Mouse (Mus musculus) megakaryocyte-erythroid progenitor cell, adult 5 weeks (primary cell): ENCODE measurements around the gene Mrpl55. TPM values are rescaled to one million over a fixed set of nuclear protein-coding genes. Genes with fewer than 3 reads are reported as not detected.

Source experiments
- polyA plus RNA-seq: library from polyadenylated mRNA; stranded (reverse); fragments of >175 nt; gene quantifications from 2 replicates; pipeline ENCODE4 v1.2.3, GENCODE M21; 2012

Gene Mrpl55
- 36.9 and 39.6 TPM in 2 replicates for polyA plus RNA-seq

DNA sequence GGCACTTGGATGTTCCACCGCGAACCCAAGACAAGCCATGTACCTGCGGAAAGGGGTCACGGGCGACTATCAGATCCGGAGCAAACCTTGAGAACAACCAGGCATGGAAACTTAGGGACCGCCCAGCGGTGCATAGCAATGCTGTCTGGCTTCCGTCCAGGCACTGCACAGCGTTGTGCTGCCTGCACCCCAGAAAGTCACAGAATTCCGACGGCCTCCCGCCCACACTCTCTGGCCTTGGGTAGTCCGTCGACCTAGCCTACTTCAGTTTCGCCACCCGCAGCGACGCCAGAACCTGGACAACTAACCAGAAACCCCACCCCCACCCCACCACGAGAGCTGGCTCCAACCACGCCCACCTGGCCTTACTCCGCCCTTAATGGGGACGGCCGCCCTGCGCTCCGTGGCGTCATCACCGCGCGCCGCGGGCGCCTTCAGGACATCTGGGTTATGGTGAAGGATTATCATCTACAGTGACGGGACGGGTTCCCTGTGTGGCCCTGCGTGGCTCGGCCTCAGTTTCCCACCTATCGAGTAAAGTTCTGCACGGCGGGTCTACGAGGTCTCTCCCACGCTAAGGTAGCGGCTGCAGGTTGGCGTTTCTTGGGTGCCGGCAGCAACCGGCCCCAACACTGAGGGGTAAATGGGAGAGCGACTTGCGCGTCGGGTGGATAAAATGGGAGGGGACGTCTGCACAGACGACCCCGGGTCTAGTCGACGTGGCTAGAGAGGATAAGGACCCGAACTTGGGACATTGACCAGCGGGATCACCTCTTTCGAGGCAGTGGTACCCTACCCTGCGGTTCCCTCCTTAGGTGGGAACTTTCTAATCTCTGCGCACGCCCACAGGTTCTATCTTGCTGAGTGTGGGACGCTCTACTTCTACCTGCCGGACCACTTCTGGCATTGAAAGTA lies at the start of gene Mrpl55:
Gene Mrpl55 (plus strand): TSS at position 406 of the 915 bp plus-strand sequence.

GRCm38 (mm10) chr11:59163255-59164236 lies 38.7 kb upstream of the Mrpl55 start, which contains the start of gene Iba57:
Gene Iba57 (minus strand): TSS chr11:59163739.

GRCm38 (mm10) chr11:59182864-59183331 lies 19.4 kb upstream of the Mrpl55 start, which contains the start of gene Gjc2:
Gene Gjc2 (minus strand): TSS chr11:59183213.

GRCm38 (mm10) chr11:59192059-59192386 lies 10.3 kb upstream of the Mrpl55 start, which contains the start of gene Guk1:
Gene Guk1 (minus strand): TSS chr11:59192212.

DNA sequence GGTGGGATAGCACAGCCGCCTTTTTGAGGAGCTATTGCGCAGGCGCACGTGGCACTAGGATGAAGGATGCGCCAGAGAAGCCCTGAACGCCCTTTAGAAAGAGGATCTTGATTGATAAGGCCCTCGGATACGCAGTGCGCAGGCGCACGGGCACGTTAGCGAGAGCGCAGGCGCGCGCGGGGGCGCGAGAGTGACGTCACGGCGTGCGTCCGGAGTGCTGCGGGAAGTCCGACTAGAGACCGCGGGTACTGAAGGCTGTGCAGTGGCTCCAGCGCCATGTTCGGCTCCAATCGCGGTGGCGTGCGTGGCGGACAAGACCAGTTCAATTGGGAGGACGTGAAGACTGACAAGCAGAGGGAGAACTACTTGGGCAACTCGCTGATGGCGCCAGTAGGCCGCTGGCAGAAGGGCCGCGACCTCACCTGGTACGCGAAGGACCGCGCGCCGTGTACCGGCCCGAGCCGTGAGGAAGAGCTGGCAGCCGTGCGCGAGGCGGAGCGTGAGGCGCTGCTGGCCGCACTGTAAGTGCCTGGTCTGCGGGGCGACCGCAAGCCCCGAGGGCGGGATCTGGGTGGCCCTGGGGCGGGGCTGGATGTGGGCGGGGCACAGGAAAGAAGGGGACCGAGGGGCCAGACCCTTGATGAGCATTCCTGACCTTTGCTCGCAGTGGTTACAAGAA lies 6.0 kb downstream of the Mrpl55 start, which contains the start of gene 2310033P09Rik:
Gene 2310033P09Rik (plus strand): TSS at position 169 of the 679 bp plus-strand sequence.

GRCm38 (mm10) chr11:59228122-59228953 lies 26.1 kb downstream of the Mrpl55 start, which contains the start of gene Arf1:
Gene Arf1 (minus strand): TSS chr11:59228270.

Other genes with a start within 250 kb of the Mrpl55 start
- gene Hist3h2a, start 247.8 kb upstream of the Mrpl55 start, polyA plus RNA-seq = 33.2 and 37.5 TPM in 2 replicates
- 0.24 and 0.28 TPM in 2 replicates for gene Trim17, start 247.8 kb upstream of the Mrpl55 start, polyA plus RNA-seq
- gene Trim11, start 224.4 kb upstream of the Mrpl55 start, polyA plus RNA-seq = 55.3 and 59.9 TPM in 2 replicates
- gene Obscn, start 66.1 kb upstream of the Mrpl55 start, polyA plus RNA-seq = 0.23 and 0.43 TPM in 2 replicates
- gene Iba57, start 38.7 kb upstream of the Mrpl55 start, polyA plus RNA-seq = 11.0 and 12.0 TPM in 2 replicates
- 0.06 TPM in 1 of 2 replicates, not detected in the other for gene Gjc2, start 19.3 kb upstream of the Mrpl55 start, polyA plus RNA-seq
- 99.1 and 101 TPM in 2 replicates for gene Guk1, start 10.3 kb upstream of the Mrpl55 start, polyA plus RNA-seq
- gene 2310033P09Rik, start 5.8 kb downstream of the Mrpl55 start, polyA plus RNA-seq = 38.4 and 54.5 TPM in 2 replicates
- 150 and 169 TPM in 2 replicates for gene Arf1, start 25.8 kb downstream of the Mrpl55 start, polyA plus RNA-seq
- not detected in 2 replicates for gene Wnt3a, start 88.3 kb downstream of the Mrpl55 start, polyA plus RNA-seq
- gene Wnt9a, start 104.4 kb downstream of the Mrpl55 start, polyA plus RNA-seq = 0.05 and 0.13 TPM in 2 replicates
- gene Prss38, start 173.2 kb downstream of the Mrpl55 start, polyA plus RNA-seq = not detected in 2 replicates
- gene Jmjd4, start 247.6 kb downstream of the Mrpl55 start, polyA plus RNA-seq = 3.8 and 4.7 TPM in 2 replicates
- gene Snap47, start 248.7 kb downstream of the Mrpl55 start, polyA plus RNA-seq = 4.4 and 5.1 TPM in 2 replicates